Mouse (Mus musculus): ENCODE measurements at regions not wholly inside any gene's neighbourhood (a gene's known extent, or its start where the extent isn't known, plus 50 kb on each side); places are given as distances from the start of the nearest gene placed in this dataset.

- Histone ChIP-seq H3K36me3 (ENCODE audit: control insufficient read depth, insufficient read depth, low read length) (no peaks in the 10 kb centered on the region), H3K9ac (ENCODE audit: low read depth, low read length) (no peak overlapping the region), H3K27ac (replicated peaks; ENCODE audit: insufficient read depth, low read depth, low read length) (peak overlapping the region; percentile 14), H3K4me3 (ENCODE audit: insufficient read depth, low read depth, low read length) (no peak overlapping the region), H3K4me1 (ENCODE audit: control insufficient read depth, insufficient read depth, low read length) (peaks cover 3% of the 10 kb centered on the region), H3K79me2 (ENCODE audit: control insufficient read depth, insufficient read depth, low read length) (no peaks in the 10 kb centered on the region), H3K27me3 (ENCODE audit: control insufficient read depth, insufficient read depth, low read length) (no peaks in the 10 kb centered on the region)
- WGBS, result 11% methylated on average over 1 of the region's 1 CpGs
- no peak for TF ChIP-seq CTCF (IDR thresholded peaks at IDR 0.05; ENCODE audit: low read depth, low read length)
- DNase-seq (ENCODE audit: extremely low read depth, low read depth, low spot score), result peak; percentile 95
Measured at GRCm38 (mm10) chr8:34478465-34478864, 366.9 kb upstream of the Gm10131 start.

DNA sequence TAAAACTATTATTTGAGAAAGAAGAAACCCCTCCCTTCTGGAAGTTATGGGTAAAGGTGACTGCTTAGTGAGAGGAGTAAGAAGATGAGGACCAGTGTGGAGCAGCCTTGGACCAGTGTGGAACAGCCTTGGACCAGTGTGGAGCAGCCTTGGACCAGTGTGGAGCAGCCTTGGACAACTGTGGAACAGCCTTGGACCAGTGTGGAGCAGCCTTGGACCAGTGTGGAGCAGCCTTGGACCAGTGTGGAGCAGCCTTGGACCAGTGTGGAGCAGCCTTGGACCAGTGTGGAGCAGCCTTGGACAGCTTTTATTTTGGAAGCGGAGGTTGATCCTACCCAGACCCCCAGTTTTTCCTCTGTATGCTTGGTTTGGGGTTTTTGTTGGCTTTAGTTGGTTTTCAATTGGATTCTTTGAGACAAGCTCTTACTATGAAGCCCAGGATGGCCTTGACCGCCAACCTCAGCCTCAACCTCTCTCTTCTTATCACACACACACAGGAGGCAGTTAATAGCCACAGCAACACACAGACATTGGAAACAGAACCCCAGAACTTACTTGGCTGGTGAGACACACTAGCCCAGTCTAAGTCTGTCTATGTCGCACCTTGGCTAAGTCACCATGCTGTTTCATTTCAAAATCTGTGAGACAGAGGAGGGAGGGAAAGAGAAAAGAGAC is 364.7 kb upstream of the Gm10131 start:
- no peaks in the 10 kb centered on the region for H3K79me2 ChIP-seq (ENCODE audit: control insufficient read depth, insufficient read depth, low read length)
- no peak for DNase-seq (ENCODE audit: extremely low read depth, low read depth, low spot score)
- WGBS, result 99% methylated on average over 3 of the region's 3 CpGs
- H3K36me3 ChIP-seq (ENCODE audit: control insufficient read depth, insufficient read depth, low read length), result no peaks in the 10 kb centered on the region
- TF ChIP-seq CTCF (IDR thresholded peaks at IDR 0.05; ENCODE audit: low read depth, low read length) (no peak), POLR2A (IDR thresholded peaks at IDR 0.05; ENCODE audit: extremely low read depth, insufficient read depth, low read length) (no peak)
- no peak overlapping the region for H3K9ac ChIP-seq (ENCODE audit: low read depth, low read length)
- H3K27me3 ChIP-seq (ENCODE audit: control insufficient read depth, insufficient read depth, low read length), result no peaks in the 10 kb centered on the region
- H3K4me3 ChIP-seq (ENCODE audit: insufficient read depth, low read depth, low read length), result no peak overlapping the region
- H3K4me1 ChIP-seq (ENCODE audit: control insufficient read depth, insufficient read depth, low read length), result peaks cover 3% of the 10 kb centered on the region
- no peak overlapping the region for H3K27ac ChIP-seq (replicated peaks; ENCODE audit: insufficient read depth, low read depth, low read length)

- Histone ChIP-seq H3K36me3 (ENCODE audit: control insufficient read depth, insufficient read depth, low read length) (no peaks in the 10 kb centered on the region), H3K4me1 (ENCODE audit: control insufficient read depth, insufficient read depth, low read length) (peaks cover 3% of the 10 kb centered on the region), H3K79me2 (ENCODE audit: control insufficient read depth, insufficient read depth, low read length) (no peaks in the 10 kb centered on the region), H3K27ac (replicated peaks; ENCODE audit: insufficient read depth, low read depth, low read length) (no peak overlapping the region), H3K9ac (ENCODE audit: low read depth, low read length) (no peak overlapping the region), H3K27me3 (ENCODE audit: control insufficient read depth, insufficient read depth, low read length) (no peaks in the 10 kb centered on the region), H3K4me3 (ENCODE audit: insufficient read depth, low read depth, low read length) (no peak overlapping the region)
- DNase-seq (ENCODE audit: extremely low read depth, low read depth, low spot score), result no peak
- TF ChIP-seq CTCF (IDR thresholded peaks at IDR 0.05; ENCODE audit: low read depth, low read length), result no peak
- TF ChIP-seq POLR2A (IDR thresholded peaks at IDR 0.05; ENCODE audit: extremely low read depth, insufficient read depth, low read length), result no peak
- WGBS, result 77% methylated on average over 7 of the region's 7 CpGs
Measured at GRCm38 (mm10) chr8:34474593-34474992, 363.1 kb upstream of the Gm10131 start.

- Histone ChIP-seq H3K36me3 (ENCODE audit: control insufficient read depth, insufficient read depth, low read length) (no peaks in the 10 kb centered on the region), H3K4me1 (ENCODE audit: control insufficient read depth, insufficient read depth, low read length) (peaks cover 3% of the 10 kb centered on the region), H3K79me2 (ENCODE audit: control insufficient read depth, insufficient read depth, low read length) (no peaks in the 10 kb centered on the region), H3K27ac (replicated peaks; ENCODE audit: insufficient read depth, low read depth, low read length) (no peak overlapping the region), H3K4me3 (ENCODE audit: insufficient read depth, low read depth, low read length) (no peak overlapping the region), H3K9ac (ENCODE audit: low read depth, low read length) (no peak overlapping the region), H3K27me3 (ENCODE audit: control insufficient read depth, insufficient read depth, low read length) (no peaks in the 10 kb centered on the region)
- TF ChIP-seq POLR2A (IDR thresholded peaks at IDR 0.05; ENCODE audit: extremely low read depth, insufficient read depth, low read length) (no peak), CTCF (IDR thresholded peaks at IDR 0.05; ENCODE audit: low read depth, low read length) (no peak)
- no peak for DNase-seq (ENCODE audit: extremely low read depth, low read depth, low spot score)
- 64% methylated on average over 10 of the region's 10 CpGs for WGBS
Measured at GRCm38 (mm10) chr8:34473769-34474168, 362.2 kb upstream of the Gm10131 start.

GRCm38 (mm10) chr8:34473301-34473700 is 361.8 kb upstream of the Gm10131 start:
- WGBS, result 100% methylated on average over 1 of the region's 1 CpGs
- H3K27ac ChIP-seq (replicated peaks; ENCODE audit: insufficient read depth, low read depth, low read length), result no peak overlapping the region
- no peaks in the 10 kb centered on the region for H3K36me3 ChIP-seq (ENCODE audit: control insufficient read depth, insufficient read depth, low read length)
- DNase-seq (ENCODE audit: extremely low read depth, low read depth, low spot score), result no peak
- no peak overlapping the region for H3K4me3 ChIP-seq (ENCODE audit: insufficient read depth, low read depth, low read length)
- no peaks in the 10 kb centered on the region for H3K27me3 ChIP-seq (ENCODE audit: control insufficient read depth, insufficient read depth, low read length)
- TF ChIP-seq CTCF (IDR thresholded peaks at IDR 0.05; ENCODE audit: low read depth, low read length), result no peak
- no peak for TF ChIP-seq POLR2A (IDR thresholded peaks at IDR 0.05; ENCODE audit: extremely low read depth, insufficient read depth, low read length)
- H3K4me1 ChIP-seq (ENCODE audit: control insufficient read depth, insufficient read depth, low read length), result peaks cover 3% of the 10 kb centered on the region
- no peak overlapping the region for H3K9ac ChIP-seq (ENCODE audit: low read depth, low read length)
- no peaks in the 10 kb centered on the region for H3K79me2 ChIP-seq (ENCODE audit: control insufficient read depth, insufficient read depth, low read length)

DNA sequence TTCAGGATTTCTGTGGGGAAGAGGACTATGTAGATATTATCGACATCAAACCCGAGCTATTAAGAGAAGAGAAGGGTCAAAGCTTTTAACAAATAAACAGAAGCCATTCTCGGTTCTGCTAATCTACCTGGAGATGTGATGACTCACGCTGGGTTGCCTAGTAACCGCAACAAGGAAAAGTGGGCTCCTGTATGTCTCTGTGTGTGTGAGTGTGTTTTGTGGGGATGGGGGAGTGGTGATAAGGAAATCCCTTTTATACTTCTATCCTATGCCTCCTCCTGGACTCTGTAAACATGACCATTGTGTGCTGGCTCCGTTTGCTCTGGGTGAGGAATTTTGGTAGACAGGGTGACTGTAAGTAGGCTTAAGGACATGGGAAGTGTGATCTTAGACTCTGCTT is 361.3 kb upstream of the Gm10131 start:
- Histone ChIP-seq H3K27me3 (ENCODE audit: control insufficient read depth, insufficient read depth, low read length) (no peaks in the 10 kb centered on the region), H3K36me3 (ENCODE audit: control insufficient read depth, insufficient read depth, low read length) (no peaks in the 10 kb centered on the region), H3K27ac (replicated peaks; ENCODE audit: insufficient read depth, low read depth, low read length) (no peak overlapping the region), H3K4me3 (ENCODE audit: insufficient read depth, low read depth, low read length) (no peak overlapping the region), H3K79me2 (ENCODE audit: control insufficient read depth, insufficient read depth, low read length) (no peaks in the 10 kb centered on the region), H3K4me1 (ENCODE audit: control insufficient read depth, insufficient read depth, low read length) (peaks cover under 1% of the 10 kb centered on the region; the same call in 1 of the 2 replicates), H3K9ac (ENCODE audit: low read depth, low read length) (no peak overlapping the region)
- WGBS, result 37% methylated on average over 6 of the region's 6 CpGs
- TF ChIP-seq CTCF (IDR thresholded peaks at IDR 0.05; ENCODE audit: low read depth, low read length), result no peak
- no peak for TF ChIP-seq POLR2A (IDR thresholded peaks at IDR 0.05; ENCODE audit: extremely low read depth, insufficient read depth, low read length)
- no peak for DNase-seq (ENCODE audit: extremely low read depth, low read depth, low spot score)
